Mouse (Mus musculus) kidney, postnatal 4 days (tissue): Measurements from ENCODE around the gene Tmem178.

Experiments
- DNase-seq, 2 experiments: peaks; one replicate each; pipeline ENCODE4 v3.0.0; 2021; ENCODE audit warnings: mixed read lengths in 2 of 2

Gene Tmem178

GRCm38 (mm10) chr17:80946091-80946885 lies 1.9 kb downstream of the Tmem178 start:
- no peak for DNase-seq

GRCm38 (mm10) chr17:80947075-80947960 lies 2.9 kb downstream of the Tmem178 start:
- DNase-seq: no peak

GRCm38 (mm10) chr17:80949382-80949781 lies 5.0 kb downstream of the Tmem178 start:
- no peak for DNase-seq

GRCm38 (mm10) chr17:80949895-80950294 lies 5.5 kb downstream of the Tmem178 start:
- no peak for DNase-seq

- DNase-seq: no peak
Observed at GRCm38 (mm10) chr17:80952305-80952704, 7.9 kb downstream of the Tmem178 start.

- no peak for DNase-seq
Observed at GRCm38 (mm10) chr17:80955415-80955814, 11.0 kb downstream of the Tmem178 start.

GRCm38 (mm10) chr17:80955998-80956811 lies 11.8 kb downstream of the Tmem178 start:
- no peak for DNase-seq

- DNase-seq: no peak
Observed at GRCm38 (mm10) chr17:80958332-80958731, 13.9 kb downstream of the Tmem178 start.

GRCm38 (mm10) chr17:80959840-80960239 lies 15.4 kb downstream of the Tmem178 start:
- no peak for DNase-seq

- no peak for DNase-seq
Observed at GRCm38 (mm10) chr17:80967475-80967874, 23.0 kb downstream of the Tmem178 start.

- DNase-seq: peak; percentile 56 to 67
Observed at GRCm38 (mm10) chr17:80969643-80970619, 25.5 kb downstream of the Tmem178 start.

GRCm38 (mm10) chr17:80970716-80971115 lies 26.3 kb downstream of the Tmem178 start:
- no peak for DNase-seq

- no peak for DNase-seq
Observed at GRCm38 (mm10) chr17:80972891-80973290, 28.5 kb downstream of the Tmem178 start.

GRCm38 (mm10) chr17:80977245-80977644 lies 32.8 kb downstream of the Tmem178 start:
- peak in 1 of 2 experiments; percentile 23 for DNase-seq

GRCm38 (mm10) chr17:80980096-80980495 lies 35.7 kb downstream of the Tmem178 start:
- DNase-seq: no peak

GRCm38 (mm10) chr17:80981721-80982411 lies 37.4 kb downstream of the Tmem178 start:
- DNase-seq: no peak

- DNase-seq: peak; percentile 80 to 85
Observed at GRCm38 (mm10) chr17:80982412-80982787, 38.0 kb downstream of the Tmem178 start.

- no peak for DNase-seq
Observed at GRCm38 (mm10) chr17:80982976-80983375, 38.5 kb downstream of the Tmem178 start.

GRCm38 (mm10) chr17:80991535-80992127 lies 47.2 kb downstream of the Tmem178 start:
- no peak for DNase-seq

- no peak for DNase-seq
Observed at GRCm38 (mm10) chr17:80997226-80997625, 52.8 kb downstream of the Tmem178 start.

GRCm38 (mm10) chr17:80998958-80999357 lies 54.5 kb downstream of the Tmem178 start:
- DNase-seq: no peak
